Mouse (Mus musculus) ES-CJ7 (cell line): ENCODE measurements around the gene Gm5447.

Source experiments
- DNase-seq: peaks from one replicate; pipeline ENCODE4 v3.0.0; 2011; ENCODE audit warnings: low read depth, low spot score

Gene Gm5447

GRCm38 (mm10) chr13:30973501-30974246 is at the start of gene Gm5447, which contains the start of gene Exoc2:
Gene Gm5447 (plus strand): TSS chr13:30974204.
Gene Exoc2 (minus strand): TSS chr13:30974093.
- peak; percentile 85 for DNase-seq

GRCm38 (mm10) chr13:30924269-30924668 is 49.7 kb upstream of the Gm5447 start:
- DNase-seq: no peak

GRCm38 (mm10) chr13:30929119-30929518 is 44.9 kb upstream of the Gm5447 start:
- DNase-seq: no peak

- DNase-seq: no peak
Measured at GRCm38 (mm10) chr13:30931613-30932012, 42.4 kb upstream of the Gm5447 start.

GRCm38 (mm10) chr13:30932972-30933371 is 41.0 kb upstream of the Gm5447 start:
- no peak for DNase-seq

GRCm38 (mm10) chr13:30945788-30946187 is 28.2 kb upstream of the Gm5447 start:
- no peak for DNase-seq

- no peak for DNase-seq
Measured at GRCm38 (mm10) chr13:30947129-30947528, 26.9 kb upstream of the Gm5447 start.

GRCm38 (mm10) chr13:30947540-30947939 is 26.5 kb upstream of the Gm5447 start, which contains the start of gene Hus1b:
Gene Hus1b (minus strand): TSS chr13:30947759.
- DNase-seq: peak; percentile 7

GRCm38 (mm10) chr13:30949181-30949580 is 24.8 kb upstream of the Gm5447 start:
- DNase-seq: peak; percentile 9

GRCm38 (mm10) chr13:30952044-30952443 is 22.0 kb upstream of the Gm5447 start:
- no peak for DNase-seq

GRCm38 (mm10) chr13:30953580-30953979 is 20.4 kb upstream of the Gm5447 start:
- no peak for DNase-seq

- no peak for DNase-seq
Measured at GRCm38 (mm10) chr13:30960714-30961113, 13.3 kb upstream of the Gm5447 start.

GRCm38 (mm10) chr13:30961932-30962331 is 12.1 kb upstream of the Gm5447 start:
- no peak for DNase-seq

GRCm38 (mm10) chr13:30966507-30966911 is 7.5 kb upstream of the Gm5447 start:
- peak; percentile 9 for DNase-seq

GRCm38 (mm10) chr13:30968311-30968710 is 5.7 kb upstream of the Gm5447 start:
- DNase-seq: no peak

GRCm38 (mm10) chr13:30971047-30971446 is 3.0 kb upstream of the Gm5447 start:
- no peak for DNase-seq

GRCm38 (mm10) chr13:30972102-30972501 is 1.9 kb upstream of the Gm5447 start:
- DNase-seq: no peak

GRCm38 (mm10) chr13:30974247-30974630 is 235 bp downstream of the Gm5447 start:
- peak; percentile 3 for DNase-seq

GRCm38 (mm10) chr13:30976536-30977084 is 2.6 kb downstream of the Gm5447 start:
- no peak for DNase-seq

- DNase-seq: no peak
Measured at GRCm38 (mm10) chr13:30978224-30978623, 4.2 kb downstream of the Gm5447 start.

- DNase-seq: peak; percentile 58
Measured at GRCm38 (mm10) chr13:30981666-30982065, 7.7 kb downstream of the Gm5447 start.

GRCm38 (mm10) chr13:30985275-30985597 is 11.2 kb downstream of the Gm5447 start:
- DNase-seq: no peak
